Mouse (Mus musculus): ENCODE results near the gene Kif1c.

GRCm38 (mm10) chr11:70777634-70778033 is 77.3 kb downstream of the Kif1c start:
- TF ChIP-seq CTCF (IDR thresholded peaks at IDR 0.05; ENCODE audit: control insufficient read depth, insufficient read depth, low read length), result no peak
- TF ChIP-seq POLR2A (IDR thresholded peaks at IDR 0.05; ENCODE audit: borderline replicate concordance, control insufficient read depth, low read depth, low read length), result no peak
